Mouse (Mus musculus) CH12F3 (cell line): ENCODE results near the gene Ocm.

Experiments used
- in situ Hi-C: fragments of 300-500 bp; cut with MboI; formaldehyde crosslinking; loops from 2 replicates; pipeline ENCODE4 v1.14.3; 2020; ENCODE audit warnings: low sequenced_read_pairs

The Ocm gene

GRCm38 (mm10) chr5:144026620-144027263, at the start of gene Ocm:
Gene Ocm, minus strand, starts transcription at chr5:144026670.
- in situ Hi-C loops = loop anchor here (25.0 kb wide), 1 partner anchor 711 kb away; no protein-coding TSS in a partner anchor

- in situ Hi-C loops = no loop called here
Observed at GRCm38 (mm10) chr5:144071249-144071648, 44.8 kb upstream of the Ocm start.

GRCm38 (mm10) chr5:144070064-144070463, 43.6 kb upstream of the Ocm start:
- in situ Hi-C loops = no loop called here

GRCm38 (mm10) chr5:144066036-144066435, 39.6 kb upstream of the Ocm start:
- in situ Hi-C loops = no loop called here

- in situ Hi-C loops = no loop called here
Observed at GRCm38 (mm10) chr5:144064093-144064492, 37.6 kb upstream of the Ocm start.

- in situ Hi-C loops = loop anchor here (10.0 kb wide), 1 partner anchor 100 kb away; no protein-coding TSS in a partner anchor
Observed at GRCm38 (mm10) chr5:144054340-144054739, 27.9 kb upstream of the Ocm start.

- in situ Hi-C loops = loop anchor here (10.0 kb wide), 1 partner anchor 101 kb away; no protein-coding TSS in a partner anchor
Observed at GRCm38 (mm10) chr5:144053450-144053849, 27.0 kb upstream of the Ocm start.

- in situ Hi-C loops = loop anchor here (10.0 kb wide), 1 partner anchor 104 kb away; no protein-coding TSS in a partner anchor
Observed at GRCm38 (mm10) chr5:144051268-144051667, 24.8 kb upstream of the Ocm start.

GRCm38 (mm10) chr5:144049881-144050280, 23.4 kb upstream of the Ocm start:
- in situ Hi-C loops = loop anchor here (10.0 to 25.0 kb wide), 2 partner anchors 105 to 687 kb away; no protein-coding TSS in a partner anchor

- in situ Hi-C loops = loop anchor here (25.0 kb wide), 1 partner anchor 690 kb away; no protein-coding TSS in a partner anchor
Observed at GRCm38 (mm10) chr5:144047324-144047723, 20.9 kb upstream of the Ocm start.

- in situ Hi-C loops = loop anchor here (25.0 kb wide), 1 partner anchor 694 kb away; no protein-coding TSS in a partner anchor
Observed at GRCm38 (mm10) chr5:144043166-144043565, 16.7 kb upstream of the Ocm start.

GRCm38 (mm10) chr5:144040720-144041364, 14.4 kb upstream of the Ocm start:
- in situ Hi-C loops = loop anchor here (25.0 kb wide), 1 partner anchor 696 kb away; no protein-coding TSS in a partner anchor

GRCm38 (mm10) chr5:144039886-144040285, 13.4 kb upstream of the Ocm start:
- in situ Hi-C loops = loop anchor here (25.0 kb wide), 1 partner anchor 697 kb away; no protein-coding TSS in a partner anchor

- in situ Hi-C loops = loop anchor here (25.0 kb wide), 1 partner anchor 698 kb away; no protein-coding TSS in a partner anchor
Observed at GRCm38 (mm10) chr5:144039156-144039675, 12.7 kb upstream of the Ocm start.

GRCm38 (mm10) chr5:144036952-144037351, 10.5 kb upstream of the Ocm start:
- in situ Hi-C loops = loop anchor here (25.0 kb wide), 1 partner anchor 700 kb away; no protein-coding TSS in a partner anchor

- in situ Hi-C loops = loop anchor here (25.0 kb wide), 1 partner anchor 703 kb away; no protein-coding TSS in a partner anchor
Observed at GRCm38 (mm10) chr5:144034567-144034966, 8.1 kb upstream of the Ocm start.

GRCm38 (mm10) chr5:144032491-144032890, 6.0 kb upstream of the Ocm start:
- in situ Hi-C loops = loop anchor here (25.0 kb wide), 1 partner anchor 705 kb away; no protein-coding TSS in a partner anchor

- in situ Hi-C loops = no loop called here
Observed at GRCm38 (mm10) chr5:144015845-144016244, 10.6 kb downstream of the Ocm start.

GRCm38 (mm10) chr5:144015312-144015650, 11.2 kb downstream of the Ocm start:
- in situ Hi-C loops = no loop called here

- in situ Hi-C loops = no loop called here
Observed at GRCm38 (mm10) chr5:144014551-144015311, 11.7 kb downstream of the Ocm start, which contains the start of gene Ccz1. Gene Ccz1, minus strand, starts transcription at chr5:144014877.
